Mouse (Mus musculus): ENCODE results near the gene 4930412O13Rik. TPM values are rescaled to one million over a fixed set of nuclear protein-coding genes. Genes with fewer than 3 reads are reported as not detected.

4930412O13Rik gene
- polyA plus RNA-seq, 1 experiment from 2014 or later: not detected

DNA sequence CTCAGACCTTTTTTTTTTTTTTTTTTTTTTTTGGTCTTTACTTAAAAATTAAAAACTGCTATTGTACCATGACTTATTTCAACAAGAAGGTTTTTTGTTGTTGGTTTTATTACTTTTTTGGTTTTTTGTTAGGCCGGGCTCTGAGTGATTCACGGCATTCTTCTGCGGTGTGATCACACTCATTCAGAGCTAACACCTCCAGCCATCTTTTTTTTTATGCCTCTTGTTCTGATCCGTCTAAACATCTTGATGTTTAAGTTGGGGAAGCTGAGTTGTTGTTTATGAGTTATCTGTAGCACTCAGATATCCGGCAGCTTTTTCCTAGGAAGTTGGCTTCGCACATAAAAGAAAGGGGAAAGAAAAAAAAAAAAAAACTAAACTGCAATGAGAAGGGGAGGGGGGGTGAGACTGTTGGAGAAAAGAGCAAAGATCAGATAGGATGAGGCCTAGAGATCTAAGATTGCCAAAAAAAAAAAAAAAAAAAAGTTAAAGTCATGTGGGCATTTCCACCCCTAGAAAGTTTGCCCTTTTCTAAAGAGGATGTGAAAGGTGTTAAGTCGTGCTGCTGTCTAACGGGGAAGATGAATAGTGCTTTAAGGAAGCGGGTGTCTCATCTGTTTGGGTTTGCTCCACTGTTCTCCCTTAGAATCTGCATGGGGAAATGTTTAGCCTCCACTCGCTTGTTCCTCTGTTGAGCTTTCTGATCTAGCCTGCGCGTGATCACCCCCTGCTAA lies 13.8 kb upstream of the 4930412O13Rik start:
- no peaks in the 10 kb centered on the region for H3K27me3 ChIP-seq (replicated peaks; ENCODE audit: insufficient read depth, low read length)
- H3K4me1 ChIP-seq (ENCODE audit: insufficient read depth, low read depth, low read length): no peaks in the 10 kb centered on the region
- 39% methylated on average over 12 of the region's 12 CpGs for WGBS
- no peak overlapping the region for H3K4me2 ChIP-seq (replicated peaks; ENCODE audit: low read depth, low read length)
- no peak overlapping the region for H3K27ac ChIP-seq (ENCODE audit: low read length)
- ATAC-seq (peak; percentile 21; the same call in 1 of the 2 replicates), DNase-seq (ENCODE audit: low spot score) (peak; percentile 42)
- H3K9ac ChIP-seq (replicated peaks; ENCODE audit: low read depth): no peak overlapping the region
- no peak for TF ChIP-seq CTCF (IDR thresholded peaks at IDR 0.05)
- no peak; the same call in 1 of the 2 replicates for TF ChIP-seq EP300 (IDR thresholded peaks at IDR 0.05)
- no peaks in the 10 kb centered on the region for H3K36me3 ChIP-seq (ENCODE audit: insufficient read depth, low read length)
- H3K9me3 ChIP-seq (ENCODE audit: low read length): no peaks in the 10 kb centered on the region
- no peak overlapping the region for H3K4me3 ChIP-seq (ENCODE audit: low read depth, low read length)

DNA sequence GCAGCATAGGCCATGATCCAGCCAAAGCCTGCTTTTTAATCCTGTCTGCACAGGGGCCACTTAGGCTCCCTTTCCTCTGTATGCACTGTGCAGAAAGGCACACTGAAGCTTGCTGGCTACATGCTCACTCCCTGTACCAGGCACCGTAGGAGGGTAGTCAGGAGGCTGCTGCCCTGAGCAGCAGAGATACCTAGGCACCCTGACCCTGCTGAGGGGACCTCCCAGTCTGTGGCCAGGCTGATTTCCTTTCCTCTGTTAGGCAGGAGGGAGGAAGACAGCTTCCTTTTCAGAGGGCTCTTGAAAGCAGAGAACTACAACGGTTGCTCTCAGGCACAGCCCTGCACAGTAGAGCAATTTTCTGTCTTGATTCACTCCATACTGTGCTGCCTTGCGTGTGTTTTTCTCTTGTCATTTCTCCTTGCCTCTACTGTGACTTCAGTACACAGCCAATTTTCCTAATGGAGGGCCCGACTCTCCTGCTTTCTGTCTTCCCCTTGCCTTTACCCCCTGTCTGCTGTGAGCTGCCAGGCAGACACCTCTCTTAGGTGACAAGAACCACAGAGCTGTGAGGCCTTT lies 9.8 kb upstream of the 4930412O13Rik start:
- Histone ChIP-seq H3K4me3 (ENCODE audit: low read depth, low read length) (no peak overlapping the region), H3K4me1 (ENCODE audit: insufficient read depth, low read depth, low read length) (no peaks in the 10 kb centered on the region), H3K9me3 (ENCODE audit: low read length) (no peaks in the 10 kb centered on the region), H3K27me3 (replicated peaks; ENCODE audit: insufficient read depth, low read length) (peaks cover 26% of the 10 kb centered on the region), H3K4me2 (replicated peaks; ENCODE audit: low read depth, low read length) (no peak overlapping the region), H3K27ac (ENCODE audit: low read length) (no peak overlapping the region), H3K36me3 (ENCODE audit: insufficient read depth, low read length) (no peaks in the 10 kb centered on the region), H3K9ac (replicated peaks; ENCODE audit: low read depth) (no peak overlapping the region)
- WGBS: 45% methylated on average over 4 of the region's 4 CpGs
- DNase-seq (ENCODE audit: low spot score) (no peak), ATAC-seq (no peak)
- TF ChIP-seq CTCF (IDR thresholded peaks at IDR 0.05) (no peak), EP300 (IDR thresholded peaks at IDR 0.05) (no peak)

DNA sequence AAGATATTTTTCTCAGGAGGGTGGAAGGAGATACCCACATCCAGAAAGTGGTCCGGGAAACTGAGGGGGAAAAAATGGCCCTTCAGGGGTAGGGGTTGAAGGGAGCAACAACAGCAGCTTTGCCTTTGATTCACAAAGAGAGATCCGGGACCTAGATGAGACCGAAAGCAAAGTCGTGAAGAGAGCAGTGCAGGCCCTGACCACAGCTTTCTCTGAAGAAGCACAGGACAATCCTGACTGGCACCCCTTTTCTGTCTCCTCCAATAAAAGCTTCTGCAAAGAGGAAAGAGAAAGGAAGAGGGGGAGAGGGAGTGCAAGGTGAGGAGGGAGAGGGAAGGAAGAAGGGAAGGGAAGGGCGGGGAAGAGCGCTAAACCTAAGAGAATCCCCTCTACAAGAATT lies 9.3 kb upstream of the 4930412O13Rik start:
- DNase-seq (ENCODE audit: low spot score): no peak
- H3K4me3 ChIP-seq (ENCODE audit: low read depth, low read length): no peak overlapping the region
- no peak overlapping the region for H3K27ac ChIP-seq (ENCODE audit: low read length)
- no peaks in the 10 kb centered on the region for H3K36me3 ChIP-seq (ENCODE audit: insufficient read depth, low read length)
- no peaks in the 10 kb centered on the region for H3K4me1 ChIP-seq (ENCODE audit: insufficient read depth, low read depth, low read length)
- no peak overlapping the region for H3K9ac ChIP-seq (replicated peaks; ENCODE audit: low read depth)
- H3K4me2 ChIP-seq (replicated peaks; ENCODE audit: low read depth, low read length): no peak overlapping the region
- ATAC-seq: no peak
- H3K9me3 ChIP-seq (ENCODE audit: low read length): no peaks in the 10 kb centered on the region
- 67% methylated on average over 6 of the region's 6 CpGs for WGBS
- peaks cover 26% of the 10 kb centered on the region for H3K27me3 ChIP-seq (replicated peaks; ENCODE audit: insufficient read depth, low read length)
- TF ChIP-seq EP300 (IDR thresholded peaks at IDR 0.05) (no peak), CTCF (IDR thresholded peaks at IDR 0.05) (no peak)

DNA sequence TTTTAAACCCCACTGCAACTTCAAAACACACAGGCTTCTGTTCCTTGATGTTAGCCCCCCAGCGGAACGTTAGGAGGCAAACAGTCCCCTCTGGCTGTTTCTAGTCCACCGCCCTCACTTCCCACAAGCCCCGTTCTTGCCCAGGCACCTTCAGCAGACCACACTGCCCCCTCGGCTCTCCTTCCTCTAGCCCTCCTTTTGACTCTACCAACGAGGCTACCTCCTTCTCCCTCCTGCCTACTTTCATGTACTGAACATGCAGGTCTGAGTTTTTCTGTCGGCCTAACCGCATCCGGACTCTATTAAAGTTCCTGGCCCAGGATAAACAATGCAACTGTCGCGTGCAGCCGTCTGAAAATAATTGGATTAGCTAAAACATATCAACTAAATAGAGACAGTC lies 8.4 kb upstream of the 4930412O13Rik start:
- no peak overlapping the region for H3K4me3 ChIP-seq (ENCODE audit: low read depth, low read length)
- no peaks in the 10 kb centered on the region for H3K36me3 ChIP-seq (ENCODE audit: insufficient read depth, low read length)
- no peaks in the 10 kb centered on the region for H3K9me3 ChIP-seq (ENCODE audit: low read length)
- H3K4me2 ChIP-seq (replicated peaks; ENCODE audit: low read depth, low read length): no peak overlapping the region
- peaks cover 29% of the 10 kb centered on the region for H3K27me3 ChIP-seq (replicated peaks; ENCODE audit: insufficient read depth, low read length)
- WGBS: 25% methylated on average over 12 of the region's 12 CpGs
- no peak overlapping the region for H3K9ac ChIP-seq (replicated peaks; ENCODE audit: low read depth)
- DNase-seq (ENCODE audit: low spot score): no peak
- TF ChIP-seq EP300 (IDR thresholded peaks at IDR 0.05) (no peak), CTCF (IDR thresholded peaks at IDR 0.05) (no peak)
- H3K27ac ChIP-seq (ENCODE audit: low read length): no peak overlapping the region
- no peak for ATAC-seq
- H3K4me1 ChIP-seq (ENCODE audit: insufficient read depth, low read depth, low read length): no peaks in the 10 kb centered on the region

DNA sequence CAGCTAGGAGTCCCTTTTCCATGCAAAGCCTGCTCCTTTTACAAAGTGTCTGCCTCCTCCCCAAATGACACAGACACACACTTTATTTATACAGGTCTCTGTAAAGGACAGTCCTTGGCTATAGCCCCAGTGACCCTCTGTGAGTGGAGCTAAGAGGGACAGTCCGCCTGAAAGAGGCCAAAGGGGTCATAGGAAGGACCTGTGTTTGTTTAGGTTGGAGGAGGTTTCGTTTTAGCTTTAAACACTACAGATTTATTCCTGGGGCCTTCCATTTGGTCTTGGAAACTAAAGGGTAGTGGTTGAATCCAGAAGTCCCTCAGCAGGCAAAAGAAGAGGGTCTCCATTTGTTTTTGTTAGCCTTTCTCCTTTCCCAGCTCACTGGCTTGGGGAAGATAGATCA lies 7.3 kb upstream of the 4930412O13Rik start:
- no peaks in the 10 kb centered on the region for H3K36me3 ChIP-seq (ENCODE audit: insufficient read depth, low read length)
- no peak overlapping the region for H3K27ac ChIP-seq (ENCODE audit: low read length)
- H3K4me2 ChIP-seq (replicated peaks; ENCODE audit: low read depth, low read length): no peak overlapping the region
- DNase-seq (ENCODE audit: low spot score): no peak
- 48% methylated on average over 2 of the region's 2 CpGs for WGBS
- H3K4me1 ChIP-seq (ENCODE audit: insufficient read depth, low read depth, low read length): no peaks in the 10 kb centered on the region
- TF ChIP-seq EP300 (IDR thresholded peaks at IDR 0.05): no peak
- no peak for TF ChIP-seq CTCF (IDR thresholded peaks at IDR 0.05)
- no peak overlapping the region for H3K9ac ChIP-seq (replicated peaks; ENCODE audit: low read depth)
- peaks cover 31% of the 10 kb centered on the region for H3K27me3 ChIP-seq (replicated peaks; ENCODE audit: insufficient read depth, low read length)
- no peak overlapping the region for H3K4me3 ChIP-seq (ENCODE audit: low read depth, low read length)
- no peak for ATAC-seq
- no peaks in the 10 kb centered on the region for H3K9me3 ChIP-seq (ENCODE audit: low read length)

DNA sequence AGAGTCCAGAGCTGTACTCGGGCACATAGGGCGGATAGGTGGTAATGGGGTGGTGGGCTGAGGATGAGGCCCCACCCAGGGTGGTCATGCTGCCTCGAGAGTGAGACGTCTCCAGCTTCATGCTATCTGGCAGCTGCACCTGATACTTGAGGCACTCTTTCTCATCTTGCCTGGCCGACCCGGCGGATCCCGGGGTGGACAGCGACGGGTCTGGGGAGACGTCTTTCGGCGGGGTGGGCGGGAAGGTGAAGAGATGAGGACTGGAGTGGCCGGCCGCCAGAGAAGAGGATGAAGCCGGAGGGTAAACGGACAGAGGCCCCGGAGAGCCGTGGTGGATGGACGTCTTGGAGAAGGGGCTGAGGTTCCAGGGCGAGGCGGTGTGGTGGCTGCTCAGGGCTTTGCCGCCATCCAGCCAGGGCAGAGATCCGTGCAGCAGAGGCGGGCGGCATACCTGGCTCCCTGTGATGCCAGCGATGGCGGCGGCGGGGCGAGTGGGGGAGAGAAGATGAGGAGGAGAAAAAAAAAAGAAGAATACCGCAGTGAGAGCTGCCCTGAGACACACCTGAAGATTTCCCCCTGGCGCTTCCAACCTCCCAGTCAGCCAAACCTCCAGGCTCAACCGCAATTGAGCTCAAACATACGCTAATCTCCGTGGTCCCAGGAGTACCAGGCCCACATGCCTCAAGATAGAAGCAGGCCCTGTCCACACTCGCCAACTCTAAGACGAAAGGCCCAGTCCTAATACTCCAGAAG lies 6.4 kb upstream of the 4930412O13Rik start:
- 31% methylated on average over 39 of the region's 39 CpGs for WGBS
- DNase-seq (ENCODE audit: low spot score) (no peak), ATAC-seq (no peak)
- TF ChIP-seq CTCF (IDR thresholded peaks at IDR 0.05): no peak
- TF ChIP-seq EP300 (IDR thresholded peaks at IDR 0.05): no peak
- no peaks in the 10 kb centered on the region for H3K4me1 ChIP-seq (ENCODE audit: insufficient read depth, low read depth, low read length)
- H3K27ac ChIP-seq (ENCODE audit: low read length): no peak overlapping the region
- H3K4me3 ChIP-seq (ENCODE audit: low read depth, low read length): no peak overlapping the region
- peaks cover 31% of the 10 kb centered on the region for H3K27me3 ChIP-seq (replicated peaks; ENCODE audit: insufficient read depth, low read length)
- no peak overlapping the region for H3K9ac ChIP-seq (replicated peaks; ENCODE audit: low read depth)
- no peak overlapping the region for H3K4me2 ChIP-seq (replicated peaks; ENCODE audit: low read depth, low read length)
- H3K9me3 ChIP-seq (ENCODE audit: low read length): no peaks in the 10 kb centered on the region
- H3K36me3 ChIP-seq (ENCODE audit: insufficient read depth, low read length): no peaks in the 10 kb centered on the region

Measured in lung, postnatal 0 days (tissue).